Mouse (Mus musculus) stomach, postnatal 0 days (tissue): ENCODE results near the gene Nckipsd.

ENCODE experiments used
- CTCF ChIP-seq: IDR thresholded peaks from 2 replicates; pipeline ENCODE4 v1.5.1; 2016; ENCODE audit warnings: antibody characterized with exemption, low read depth, mild to moderate bottlenecking, moderate library complexity
- EP300 ChIP-seq: optimal IDR thresholded peaks from 2 replicates; pipeline ENCODE3; 2016; ENCODE audit warnings: antibody characterized with exemption

DNA sequence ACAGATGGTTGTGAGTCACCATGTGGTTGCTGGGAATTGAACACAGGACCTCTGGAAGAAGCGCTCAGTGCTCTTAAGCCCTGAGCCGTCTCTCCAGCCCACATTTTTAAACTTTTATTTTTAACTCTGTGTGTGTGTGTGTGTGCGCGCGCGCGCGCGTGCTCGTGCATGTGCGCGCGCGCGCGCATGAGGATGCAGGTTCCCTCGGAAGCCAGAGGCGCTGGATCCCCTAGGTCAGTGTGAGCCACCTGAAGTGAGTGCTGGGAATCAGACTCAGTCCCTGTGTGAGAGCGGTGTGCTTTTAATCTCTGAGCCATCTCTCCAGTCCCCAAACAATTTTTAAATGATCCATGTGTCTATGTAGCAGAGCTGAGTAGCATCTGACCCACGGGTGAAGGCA is 49.0 kb upstream of the Nckipsd start:
- TF ChIP-seq CTCF = no peak
- TF ChIP-seq EP300 = no peak
